Comparison of ENCODE assay signal across 8 mouse cellular contexts in genomic region chr4:148159544-148160435, GRCm38 (mm10). TPM values are rescaled to one million over a fixed set of nuclear protein-coding genes. Genes with fewer than 3 reads are reported as not detected.
DNase-seq lines count a peak whose midpoint lies in the region; ATAC-seq lines count a peak whose summit lies in the region.

No protein-coding gene starts in this region.

- no peaks in the 10 kb centered on the region; the same call in 1 of the 2 replicates for H3K4me1 ChIP-seq in intestine, embryonic 14.5 days (replicated peaks; ENCODE audit: control insufficient read depth, insufficient read depth, low read length)

- H3K27me3 ChIP-seq in intestine, embryonic 14.5 days (replicated peaks; ENCODE audit: control insufficient read depth, insufficient read depth, low read length) = peaks cover 51% of the 10 kb centered on the region

- peak; percentile 92 for ATAC-seq in intestine, embryonic 14.5 days (replicated peaks; ENCODE audit: low FRiP score, low TSS enrichment, low read depth)

- H3K27ac ChIP-seq in intestine, embryonic 14.5 days (ENCODE audit: low read depth) = no peak overlapping the region

- DNase-seq in adrenal gland, adult (ENCODE audit: inconsistent age in 2 of 2, low spot score in 1 of 2) = peak; percentile 98 to 100
- peak; percentile 98 for DNase-seq in embryo, embryonic 10.5 days (ENCODE audit: low spot score)
- DNase-seq in gastrocnemius, postnatal 14 days = peak; percentile 83
- DNase-seq in intestine, embryonic 14.5 days (ENCODE audit: low spot score) = peak; percentile 94
- peak; percentile 98 to 99 for DNase-seq in left cerebral cortex, postnatal 14 days (ENCODE audit: low spot score in 2 of 2)
- DNase-seq in mesoderm, embryonic 11.5 days (ENCODE audit: low read depth, low spot score) = peak; percentile 91
- peak; percentile 99 for DNase-seq in right cerebral cortex, postnatal 36 days (ENCODE audit: low spot score in 2 of 2)
- peak; percentile 90 for DNase-seq in yolk sac, embryonic 10.5 days (ENCODE audit: low spot score)

- intact Hi-C loops in gastrocnemius, postnatal 14 days (cut with DNase I; ENCODE audit: low total_unique reads) = no loop called here
- intact Hi-C loops in left cerebral cortex, postnatal 14 days (cut with DNase I) = no loop called here

- H3K4me3 ChIP-seq in intestine, embryonic 14.5 days (ENCODE audit: low read depth, low read length) = peak overlapping the region; percentile 55

- peak overlapping the region; percentile 98 for H3K4me2 ChIP-seq in intestine, embryonic 14.5 days (ENCODE audit: low read length)

- H3K36me3 ChIP-seq in intestine, embryonic 14.5 days (ENCODE audit: control insufficient read depth, insufficient read depth, low read length) = no peaks in the 10 kb centered on the region

- no peaks in the 10 kb centered on the region for H3K9me3 ChIP-seq in intestine, embryonic 14.5 days (ENCODE audit: control insufficient read depth, low read length)

- under 1% methylated on average over 48 of the region's 55 CpGs for WGBS in intestine, embryonic 14.5 days

- peak overlapping the region; percentile 40 for H3K9ac ChIP-seq in intestine, embryonic 14.5 days (ENCODE audit: low read length)

RNA-seq across cellular contexts. Expression of gene Fbxo44, which starts 0.5 kb away (rescaled TPM):
- total RNA-seq in gastrocnemius, postnatal 14 days (2021) = 1 to 10 TPM; 1.4 to 3.3 TPM
- polyA plus RNA-seq in intestine, embryonic 14.5 days (2014; fragmentation: Nextera tagmentation; extraction: Ambion mirVana) = 13.3 and 14.2 TPM in 2 replicates
- 100 to 1,000 TPM; 101 to 105 TPM for total RNA-seq in left cerebral cortex, postnatal 14 days (2021)

RNA-seq across cellular contexts. Expression of gene Fbxo2, which starts 0.6 kb away (rescaled TPM):
- not detected for total RNA-seq in gastrocnemius, postnatal 14 days (2021)
- polyA plus RNA-seq in intestine, embryonic 14.5 days (2014; fragmentation: Nextera tagmentation; extraction: Ambion mirVana) = 0.50 and 0.65 TPM in 2 replicates
- total RNA-seq in left cerebral cortex, postnatal 14 days (2021) = 10 to 100 TPM; 45.6 to 55.4 TPM

RNA-seq across cellular contexts. Expression of gene Fbxo6, which starts 7.8 kb away (rescaled TPM):
- 10 to 100 TPM; 22.9 to 29.1 TPM for total RNA-seq in gastrocnemius, postnatal 14 days (2021)
- polyA plus RNA-seq in intestine, embryonic 14.5 days (2014; fragmentation: Nextera tagmentation; extraction: Ambion mirVana) = 12.6 and 13.2 TPM in 2 replicates
- 10 to 100 TPM; 25.7 to 29.4 TPM for total RNA-seq in left cerebral cortex, postnatal 14 days (2021)

RNA-seq across cellular contexts. Expression of gene Draxin, which starts 29.3 kb away (rescaled TPM):
- total RNA-seq in gastrocnemius, postnatal 14 days (2021) = under 1 TPM; 0.10 to 0.13 TPM
- polyA plus RNA-seq in intestine, embryonic 14.5 days (2014; fragmentation: Nextera tagmentation; extraction: Ambion mirVana) = 0.19 and 0.34 TPM in 2 replicates
- total RNA-seq in left cerebral cortex, postnatal 14 days (2021) = 1 to 10 TPM in 1 of 2 experiments, under 1 TPM in 1; 0.46 to 1.2 TPM

RNA-seq across cellular contexts. Expression of gene Mad2l2, which starts 29.6 kb away (rescaled TPM):
- 10 to 100 TPM; 11.5 to 12.9 TPM for total RNA-seq in gastrocnemius, postnatal 14 days (2021)
- 47.5 and 48.1 TPM in 2 replicates for polyA plus RNA-seq in intestine, embryonic 14.5 days (2014; fragmentation: Nextera tagmentation; extraction: Ambion mirVana)
- total RNA-seq in left cerebral cortex, postnatal 14 days (2021) = 10 to 100 TPM; 10.1 to 16.2 TPM

Comparison
In these comparisons a context has a peak if more than half of its experiments do, and no peak if none do; other contexts are left out.
1. RNA of gene Fbxo44, which starts 0.5 kb away (total RNA-seq): 101 to 105 TPM in left cerebral cortex, postnatal 14 days; 1.4 to 3.3 TPM in gastrocnemius, postnatal 14 days; every median in the first group is over 10 times any median in the second.
2. RNA of gene Fbxo2, which starts 0.6 kb away (total RNA-seq): 45.6 to 55.4 TPM in left cerebral cortex, postnatal 14 days; not detected in gastrocnemius, postnatal 14 days; every median in the first group is over 10 times any median in the second.
3. Peak in every context shown above with its lines, with median percentiles within 50 percentile points of each other: DNase-seq.